Mouse (Mus musculus): Measurements from ENCODE around the gene Dock8.
A peak's percentile ranks its signal among the peaks of the same experiment; 100 is the strongest.

Gene Dock8

DNA sequence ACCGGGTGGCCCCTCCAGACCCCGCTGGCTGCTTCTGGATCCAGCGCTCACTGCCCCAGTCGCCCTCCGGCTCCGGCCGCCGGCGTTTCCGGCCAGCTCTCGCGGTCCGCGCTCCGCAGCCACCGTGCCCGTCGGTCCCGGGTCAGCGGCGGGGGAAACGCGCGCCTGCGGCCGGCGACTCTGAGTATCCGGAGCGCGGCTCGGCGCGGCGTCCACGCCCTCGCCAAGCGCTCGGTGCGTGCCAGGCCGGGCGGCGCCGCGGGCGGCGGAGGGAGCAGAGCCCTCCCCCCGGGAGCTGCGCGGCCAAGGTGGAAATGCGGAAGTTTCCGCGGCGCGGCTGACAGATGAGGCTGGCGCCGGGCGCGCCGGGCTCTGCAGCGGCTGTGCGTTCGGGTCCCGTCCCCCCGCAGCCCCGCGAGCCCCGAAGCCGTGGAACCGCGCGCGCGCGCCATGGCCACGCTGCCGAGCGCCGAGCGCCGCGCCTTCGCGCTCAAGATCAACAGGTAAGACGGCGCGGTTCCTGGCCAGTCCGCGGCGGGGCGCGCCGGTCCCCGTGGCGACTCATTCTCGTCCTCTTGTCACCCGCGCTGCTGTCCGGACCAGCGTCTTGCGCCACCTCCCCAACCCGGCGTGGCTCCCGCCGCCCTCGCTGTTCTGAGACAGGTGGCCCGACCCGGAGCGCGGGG, at the start of gene Dock8:
Gene Dock8, plus strand, starts transcription at position 334 of the 686 bp plus-strand sequence.
- no peak for DNase-seq (ENCODE audit: extremely low spot score, low read depth, low spot score)

DNA sequence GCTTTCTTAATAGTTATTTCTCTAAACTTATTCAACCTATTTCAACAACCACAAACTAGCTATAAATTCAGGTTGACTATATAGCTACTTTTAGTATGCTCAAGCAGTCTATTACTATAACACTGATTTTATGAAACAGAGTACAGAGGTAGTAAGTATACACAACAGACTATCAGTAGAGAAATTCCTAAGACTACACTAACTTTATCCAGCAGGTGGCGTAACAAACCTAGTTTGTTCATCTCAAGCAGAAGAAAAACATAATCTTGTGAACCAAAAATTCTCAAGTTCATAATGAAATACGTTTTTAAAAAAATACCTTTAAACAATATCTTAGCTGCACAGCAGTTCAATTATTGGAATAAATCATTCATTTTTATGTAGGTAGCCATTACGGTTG, 40.8 kb upstream of the Dock8 start:
- peak; percentile 52 for DNase-seq (ENCODE audit: extremely low spot score, low read depth, low spot score)

DNA sequence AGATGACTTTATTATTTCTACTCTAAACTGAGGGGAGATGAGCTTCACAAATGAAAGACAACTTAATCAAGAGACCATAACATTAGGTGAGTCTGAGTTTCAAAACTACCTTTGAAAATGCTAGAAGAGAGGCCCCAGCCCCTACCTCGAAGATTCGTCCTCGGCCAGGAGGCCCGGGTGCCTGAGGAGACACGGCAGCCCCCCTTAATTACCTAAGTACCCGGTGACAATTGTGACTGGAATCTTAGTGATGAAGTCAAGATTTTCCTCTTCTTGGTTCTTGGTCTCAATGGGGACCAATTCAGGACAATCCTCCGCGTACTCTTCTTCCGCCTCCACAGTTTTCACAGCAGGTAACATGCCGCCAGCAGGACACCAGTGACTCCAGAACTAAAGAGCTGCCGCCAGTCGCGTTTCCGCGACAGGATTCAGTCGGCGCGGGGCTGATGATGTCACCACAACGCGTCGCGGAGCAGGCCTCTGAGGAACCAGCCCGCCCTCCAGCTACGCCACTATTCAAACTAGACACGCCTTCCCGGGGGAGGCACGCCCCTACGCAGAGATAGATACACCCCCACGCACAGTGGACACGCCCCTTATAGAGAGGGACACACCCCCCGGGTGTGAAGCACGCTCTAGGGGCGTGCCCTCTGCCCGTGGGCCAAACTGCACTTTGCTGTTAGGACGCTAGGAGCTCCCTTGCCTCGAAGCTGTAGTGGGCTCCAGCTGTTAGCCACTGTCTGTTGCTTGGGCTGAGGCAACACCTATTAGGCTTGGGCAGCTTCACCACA, 38.0 kb upstream of the Dock8 start, which contains the start of gene Cbwd1:
Gene Cbwd1, minus strand, starts transcription at position 439 of the 791 bp plus-strand sequence.
- peak; percentile 97 for DNase-seq (ENCODE audit: extremely low spot score, low read depth, low spot score)

DNA sequence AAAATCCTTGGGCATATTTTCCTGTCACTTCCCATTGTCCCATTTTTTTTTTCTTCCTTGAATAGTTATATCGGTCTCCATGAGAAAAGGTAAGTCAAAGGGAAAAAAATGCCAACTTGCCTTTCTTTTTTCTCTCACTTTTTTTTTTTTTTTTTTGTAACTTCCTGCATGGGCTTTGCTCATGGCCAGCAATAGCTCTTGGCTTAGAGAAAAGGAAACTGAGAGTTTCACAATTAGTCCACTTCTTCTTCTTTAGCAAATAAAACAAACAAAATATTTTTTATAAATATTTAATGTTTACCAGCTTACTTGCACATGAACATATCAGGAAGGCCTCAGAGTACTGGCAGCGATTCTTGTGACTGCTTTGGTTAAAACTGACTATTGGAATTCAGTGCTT, 33.1 kb upstream of the Dock8 start:
- DNase-seq (ENCODE audit: extremely low spot score, low read depth, low spot score) = no peak

DNA sequence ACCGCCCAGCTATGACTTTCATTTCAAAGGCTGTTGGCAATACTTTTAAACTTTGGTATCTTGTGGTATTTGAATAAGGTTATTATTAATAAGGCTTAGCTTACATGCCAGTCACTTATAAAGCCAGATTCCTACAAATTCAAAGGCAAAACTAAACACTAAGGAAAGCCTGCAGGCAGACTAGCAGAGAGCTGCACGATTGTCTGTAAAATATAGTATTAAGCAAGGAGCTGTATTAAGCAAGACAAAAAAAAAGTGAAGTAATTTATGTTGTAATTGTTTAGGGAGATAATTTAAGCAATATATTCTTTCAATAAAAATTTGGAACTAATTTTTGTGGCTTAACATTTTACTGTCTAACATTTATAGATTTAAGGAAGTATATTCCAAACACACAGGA, 32.4 kb upstream of the Dock8 start:
- DNase-seq (ENCODE audit: extremely low spot score, low read depth, low spot score) = no peak

DNA sequence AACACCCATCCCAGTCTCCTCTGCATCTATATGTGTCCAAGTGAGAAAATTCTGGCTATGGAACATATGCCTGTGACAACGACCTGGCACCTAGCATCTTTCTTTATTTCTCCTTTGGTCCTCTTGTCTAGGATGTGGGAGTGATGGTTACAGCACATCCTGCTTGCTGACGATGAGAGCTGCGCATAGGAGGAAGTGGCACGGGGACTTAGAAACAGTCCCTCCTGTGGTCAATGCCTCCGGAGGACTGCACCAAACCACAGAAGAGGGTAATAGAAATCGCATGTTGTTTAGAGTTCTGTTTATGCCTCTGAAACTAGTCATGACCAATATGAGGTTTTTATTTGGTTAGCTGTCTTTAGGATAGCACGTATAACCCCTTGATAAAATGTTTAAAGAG, 28.0 kb upstream of the Dock8 start:
- DNase-seq (ENCODE audit: extremely low spot score, low read depth, low spot score) = no peak

DNA sequence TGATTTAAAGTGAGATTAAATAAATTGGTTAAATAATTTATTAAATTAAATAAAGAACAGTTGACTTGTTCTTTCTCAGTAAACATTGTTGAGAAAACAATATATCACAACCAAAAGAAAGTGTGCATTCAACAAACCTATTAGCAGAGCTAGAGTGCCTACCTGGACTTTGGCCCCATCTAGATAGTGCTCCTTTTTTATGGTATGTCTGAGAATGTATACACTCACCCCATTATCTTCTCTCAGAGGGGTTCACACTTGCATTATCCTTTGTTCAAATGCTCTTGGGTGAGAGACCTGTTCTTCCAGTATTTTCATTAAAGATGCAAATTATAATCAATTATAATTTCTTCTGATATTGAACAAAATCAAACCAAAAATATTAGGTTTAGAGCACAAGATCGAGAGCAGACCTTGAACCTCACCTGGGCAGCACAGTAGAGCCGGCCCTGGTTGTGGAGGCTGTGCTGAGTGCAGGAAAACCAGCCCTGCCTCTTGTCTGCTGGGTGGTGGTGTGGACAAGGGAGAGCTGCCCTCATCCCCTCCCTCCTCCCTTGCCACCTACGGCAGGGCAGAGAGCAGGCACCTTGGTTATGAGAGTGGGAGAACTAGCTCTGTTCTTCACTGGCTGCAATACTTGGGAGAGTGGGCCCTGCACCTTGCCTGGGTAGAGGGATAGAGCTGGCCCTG, 26.5 kb upstream of the Dock8 start:
- DNase-seq (ENCODE audit: extremely low spot score, low read depth, low spot score) = no peak

DNA sequence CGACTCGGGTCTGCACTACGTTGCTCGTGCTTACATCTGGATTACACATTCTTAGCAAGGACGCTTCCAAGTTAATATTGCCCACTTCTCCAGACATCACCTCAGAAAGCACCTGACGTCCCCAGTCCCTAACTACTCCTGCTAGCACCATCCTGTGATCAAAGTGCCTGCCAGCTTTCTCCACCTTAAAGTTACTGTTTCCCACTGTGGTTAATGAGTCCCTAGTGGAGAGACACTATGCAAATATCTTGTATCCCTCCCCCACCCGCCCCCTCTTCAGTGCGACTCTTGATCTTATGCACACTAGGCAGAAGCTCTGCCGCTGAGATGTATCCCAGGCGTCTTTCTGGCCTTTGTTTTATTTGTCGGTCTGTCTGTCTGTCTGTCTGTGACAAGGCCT, 21.3 kb upstream of the Dock8 start:
- no peak for DNase-seq (ENCODE audit: extremely low spot score, low read depth, low spot score)

DNA sequence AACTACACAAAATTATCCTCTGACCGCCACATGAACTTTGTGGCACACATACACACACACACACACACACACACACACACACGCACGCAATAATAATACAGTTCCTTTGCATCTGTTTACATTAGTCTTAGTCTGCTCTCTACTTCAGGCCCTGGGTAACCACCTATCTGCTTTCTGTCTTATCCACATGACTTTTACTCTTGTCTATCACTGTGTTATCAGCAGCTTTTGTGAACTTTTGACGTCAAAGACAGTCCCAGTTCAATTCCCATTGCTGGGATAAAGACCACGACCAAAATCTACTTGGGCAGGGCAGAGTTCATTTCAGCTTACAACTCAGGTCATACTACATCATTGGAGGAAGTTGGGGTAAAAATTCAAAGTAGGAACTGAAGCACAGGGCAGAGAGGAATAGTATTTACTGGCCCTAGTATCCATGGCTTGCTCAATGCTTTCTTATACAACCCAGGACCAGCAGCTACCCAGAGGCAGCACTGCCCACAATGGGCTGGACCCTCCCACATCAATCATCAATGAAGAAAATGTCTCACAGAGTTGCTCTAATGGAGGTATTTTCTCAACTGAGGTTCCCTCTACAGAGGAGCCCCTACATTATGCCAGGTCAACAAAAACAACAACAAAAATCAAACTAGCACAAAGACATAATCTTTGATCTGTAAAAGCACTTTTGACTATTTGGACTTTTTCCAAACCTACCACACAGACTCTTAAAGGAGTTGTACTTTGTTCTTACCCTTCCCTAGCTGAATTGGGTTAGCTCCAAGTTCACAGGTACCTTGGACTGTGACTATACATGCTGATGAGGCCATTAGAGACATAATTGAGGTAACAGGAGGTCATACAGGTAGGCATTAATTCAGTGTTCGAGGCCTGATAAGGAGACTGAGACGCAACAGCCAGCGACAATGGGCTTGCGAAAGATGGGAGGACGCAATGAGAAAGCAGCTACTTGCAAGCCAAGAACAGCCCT, 20.2 kb upstream of the Dock8 start:
- no peak for DNase-seq (ENCODE audit: extremely low spot score, low read depth, low spot score)

DNA sequence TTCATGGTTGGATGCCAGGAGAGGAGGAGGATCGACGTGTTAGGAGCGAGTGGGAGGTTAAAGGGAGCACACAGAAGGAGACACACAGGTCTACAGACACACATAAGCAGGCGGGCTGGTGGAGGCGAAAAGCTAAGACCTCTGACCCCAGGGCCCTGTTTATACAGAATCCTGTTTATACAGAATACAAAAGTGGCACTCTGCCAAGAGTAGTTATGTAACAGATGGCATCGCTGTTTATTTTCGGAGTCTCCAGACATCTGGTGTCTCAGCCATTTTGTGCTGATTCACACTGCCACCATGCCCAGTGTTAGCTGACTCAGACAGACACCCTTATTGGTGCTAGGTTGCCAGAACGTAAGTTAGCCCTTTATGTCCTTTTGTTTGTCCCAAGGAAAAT, 18.0 kb upstream of the Dock8 start:
- no peak for DNase-seq (ENCODE audit: extremely low spot score, low read depth, low spot score)

DNA sequence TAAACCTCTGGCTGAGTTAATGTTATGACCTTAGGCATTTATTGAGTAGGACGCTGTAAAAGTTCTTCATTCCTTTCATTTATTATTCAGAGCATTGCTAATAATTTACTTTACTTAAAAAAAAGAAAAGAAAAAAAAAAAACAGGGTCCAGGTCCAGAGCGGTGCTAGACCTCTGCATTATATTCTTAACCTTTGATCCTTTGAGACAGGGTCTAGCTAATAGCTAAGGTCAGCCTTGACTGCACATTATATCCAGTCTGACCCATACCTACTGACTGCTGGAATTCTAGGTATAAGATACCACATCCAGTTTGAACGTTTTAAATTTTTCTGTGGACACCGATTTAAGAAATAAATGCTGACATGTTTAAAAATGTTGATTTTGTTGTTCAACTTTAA, 16.3 kb upstream of the Dock8 start:
- DNase-seq (ENCODE audit: extremely low spot score, low read depth, low spot score) = no peak

DNA sequence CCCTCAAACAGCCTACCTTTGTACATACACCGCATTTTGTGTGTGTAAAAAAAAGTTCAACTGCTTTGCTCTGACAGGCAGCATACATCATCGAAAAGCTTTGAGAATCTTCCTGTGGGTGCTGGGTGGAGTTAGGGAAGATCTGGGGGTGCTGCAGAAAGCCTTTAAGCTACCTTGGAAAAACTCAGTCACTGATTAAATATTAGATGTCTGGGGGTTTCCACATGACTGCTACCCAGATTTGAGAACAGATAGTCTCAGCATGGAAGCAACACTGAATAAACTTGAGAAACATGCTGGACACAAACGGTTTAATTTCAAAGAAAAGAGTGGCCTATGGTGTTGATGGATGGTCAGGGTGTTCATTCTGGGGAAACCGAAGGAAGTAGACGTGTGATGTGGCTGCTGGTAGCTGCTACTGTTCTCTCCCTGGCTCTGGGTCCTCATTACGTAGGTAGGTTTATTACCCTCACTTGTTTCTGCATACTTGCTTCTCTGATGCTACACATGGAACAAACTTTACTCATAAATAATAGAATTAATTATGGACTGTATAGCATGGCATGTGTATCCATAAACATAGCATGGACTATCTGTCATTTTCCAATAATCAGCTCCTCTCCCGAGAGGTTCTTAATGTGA, 15.4 kb upstream of the Dock8 start:
- DNase-seq (ENCODE audit: extremely low spot score, low read depth, low spot score) = no peak

DNA sequence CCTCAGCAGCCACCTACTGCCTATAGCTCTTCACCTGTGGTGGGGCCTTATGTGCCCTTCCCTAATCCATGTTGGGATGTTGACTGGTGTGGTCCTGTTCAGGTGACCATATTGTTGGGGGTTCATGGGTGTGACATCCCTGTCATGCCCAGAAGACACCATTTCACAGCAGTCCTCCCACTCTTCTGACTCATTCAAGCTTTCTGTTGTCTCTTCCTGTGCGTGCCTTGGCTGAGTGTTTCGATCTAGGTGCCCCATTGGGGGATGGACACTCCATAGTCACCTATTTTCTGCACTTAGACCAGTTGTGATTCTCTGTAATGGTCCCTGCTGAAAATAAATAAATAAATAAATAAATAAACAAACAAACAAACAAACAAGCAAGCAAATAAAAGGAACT, 14.3 kb upstream of the Dock8 start:
- DNase-seq (ENCODE audit: extremely low spot score, low read depth, low spot score) = no peak

DNA sequence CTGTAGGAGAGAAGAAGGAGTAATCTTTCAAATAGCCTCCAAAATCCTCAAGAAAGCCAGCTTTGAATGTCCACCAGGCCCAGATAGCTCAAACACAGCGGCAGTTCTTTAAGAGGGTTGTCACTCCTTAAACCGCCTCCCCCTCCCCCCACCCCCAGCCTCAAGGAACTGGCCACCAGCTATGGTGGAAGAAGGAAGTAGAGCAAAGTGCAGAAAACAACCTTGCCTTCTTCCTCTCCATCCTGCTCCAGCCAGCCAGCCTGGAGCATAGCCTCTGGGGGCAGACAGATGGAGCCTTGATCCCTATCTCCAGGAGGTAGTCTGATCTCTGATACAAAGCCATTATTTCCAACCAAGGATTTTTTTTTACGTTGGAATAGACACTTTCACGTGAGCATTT, 12.0 kb upstream of the Dock8 start:
- no peak for DNase-seq (ENCODE audit: extremely low spot score, low read depth, low spot score)

DNA sequence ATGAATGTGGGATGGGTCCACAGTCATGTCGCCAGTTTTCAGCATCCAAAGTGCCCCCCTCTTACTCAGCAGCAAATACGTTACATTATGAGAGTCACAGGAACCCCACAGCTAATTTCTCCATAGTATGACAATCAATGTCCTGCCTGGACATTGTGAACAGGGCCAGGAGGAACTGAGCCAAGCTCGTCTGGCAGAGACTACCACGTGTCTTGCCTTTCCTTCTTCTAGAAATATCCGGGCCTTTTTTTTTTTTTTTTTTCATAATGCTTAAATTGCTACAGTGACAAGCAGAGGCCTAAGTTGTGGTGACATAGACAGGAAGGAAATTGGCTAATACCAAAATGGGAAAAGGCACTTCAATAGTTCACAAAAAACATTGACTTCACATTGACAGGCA, 10.5 kb upstream of the Dock8 start:
- DNase-seq (ENCODE audit: extremely low spot score, low read depth, low spot score) = no peak

DNA sequence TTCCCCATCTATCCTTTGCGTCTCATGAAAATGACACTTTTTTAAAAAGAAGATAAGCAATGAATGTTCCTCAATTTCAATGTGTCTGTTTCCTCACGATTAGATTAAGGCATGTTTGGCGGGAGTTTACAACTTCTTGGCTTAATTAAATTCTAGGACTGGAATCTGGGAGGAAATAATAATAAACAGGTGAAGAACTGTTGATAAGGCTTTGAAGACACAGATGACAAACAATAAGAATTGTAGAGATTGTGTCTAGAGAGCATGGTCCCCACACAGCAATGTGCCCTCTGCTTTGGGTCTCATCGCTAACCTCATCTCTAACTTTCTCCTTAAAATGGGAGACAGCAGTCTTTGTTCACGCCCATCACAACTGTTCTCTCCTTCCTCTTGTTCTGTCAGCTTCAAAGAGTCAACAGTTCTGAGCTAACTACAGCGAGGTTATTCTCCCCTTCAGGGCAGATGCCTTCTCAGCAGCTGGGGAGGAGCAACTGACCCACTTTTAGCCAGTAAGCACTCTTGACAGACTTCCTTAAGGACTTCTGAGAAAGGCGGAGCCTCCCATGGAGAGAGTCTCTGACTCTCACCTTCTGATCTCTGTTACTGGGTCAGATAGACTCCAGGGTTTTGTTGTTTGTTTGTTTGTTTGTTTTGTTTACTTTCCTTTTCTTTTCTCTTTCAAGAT, 9.1 kb upstream of the Dock8 start:
- DNase-seq (ENCODE audit: extremely low spot score, low read depth, low spot score) = no peak

DNA sequence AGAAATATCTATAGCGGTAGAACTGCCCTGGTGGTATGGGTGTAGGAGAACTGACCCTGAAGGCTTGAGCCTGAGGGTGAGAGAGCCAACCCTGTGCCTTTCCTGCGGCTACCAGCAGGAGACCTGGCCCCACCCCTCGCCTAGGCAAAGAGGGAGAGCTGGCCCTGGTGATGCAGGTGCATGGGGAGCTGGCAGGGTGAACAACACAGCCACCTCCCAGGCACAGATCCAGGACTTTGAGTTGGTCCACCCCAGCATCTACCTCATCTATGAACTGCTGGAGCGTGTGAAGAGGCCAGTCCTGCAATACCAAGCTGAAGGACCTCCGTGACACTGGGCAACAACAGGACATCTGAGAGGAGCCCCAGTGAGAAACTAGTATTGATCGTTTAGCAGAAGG, 5.8 kb upstream of the Dock8 start:
- DNase-seq (ENCODE audit: extremely low spot score, low read depth, low spot score) = no peak

DNA sequence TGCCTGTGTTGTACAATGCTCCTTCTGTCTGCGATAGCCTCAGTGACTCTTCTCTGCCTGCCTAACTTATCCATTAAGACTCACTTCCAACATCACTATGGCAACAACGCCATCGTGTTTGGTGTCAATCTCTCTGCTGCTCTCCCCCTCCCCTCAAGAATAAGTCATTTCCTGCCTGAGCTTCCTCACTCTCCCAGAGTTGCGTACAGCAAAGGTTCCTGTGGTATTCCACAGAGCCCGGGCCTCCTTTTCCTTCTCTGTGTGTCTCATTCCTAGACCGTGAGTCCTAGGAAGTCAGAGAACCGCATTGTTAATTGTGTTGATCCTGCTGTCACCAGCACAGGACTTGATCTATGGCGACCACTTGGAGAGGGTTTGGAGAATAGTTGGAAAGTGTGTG, 4.4 kb upstream of the Dock8 start:
- no peak for DNase-seq (ENCODE audit: extremely low spot score, low read depth, low spot score)

DNA sequence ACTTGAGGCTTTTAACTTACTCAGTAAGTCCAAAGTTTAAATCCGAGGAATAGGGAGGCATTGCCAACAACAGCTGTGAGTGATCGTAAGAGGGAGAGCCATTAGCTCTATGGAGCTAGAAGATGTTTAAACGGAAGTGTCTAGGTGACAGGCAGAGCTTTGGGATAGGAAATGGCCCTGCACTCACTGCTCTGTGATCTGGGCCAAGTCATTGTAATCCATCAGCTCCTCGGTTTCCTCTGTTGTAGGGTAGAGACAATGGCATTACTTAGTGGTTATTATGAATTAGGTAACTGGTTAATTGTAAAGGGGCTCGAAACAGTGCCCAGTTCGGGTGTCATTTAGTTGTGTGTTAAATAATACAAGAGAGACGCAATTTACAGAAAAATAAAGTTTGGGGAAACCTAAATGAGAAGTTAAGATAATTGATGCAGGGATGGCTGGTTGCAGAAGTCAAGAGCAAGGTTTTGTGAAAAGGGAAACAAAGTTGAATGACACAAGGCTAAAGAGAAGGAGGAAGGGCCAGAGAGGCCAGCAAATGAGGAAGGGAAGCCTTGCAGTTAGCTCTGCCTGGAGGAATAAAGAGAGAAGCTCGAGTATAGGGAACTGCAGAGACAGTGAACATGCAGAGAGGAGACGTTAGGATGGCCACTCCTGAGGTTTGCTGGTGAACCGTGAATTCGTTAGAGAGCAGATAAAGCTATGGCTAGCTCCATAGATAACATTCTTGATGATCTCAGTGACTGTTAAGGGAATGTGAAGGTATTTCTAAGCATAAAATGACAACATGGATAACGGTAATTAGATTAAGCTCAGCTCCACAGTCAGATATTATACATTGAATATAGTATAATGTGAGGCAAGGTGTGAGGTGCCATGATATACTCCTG, 2.3 kb upstream of the Dock8 start:
- DNase-seq (ENCODE audit: extremely low spot score, low read depth, low spot score) = no peak
